Mouse (Mus musculus): ENCODE measurements around the gene Sept5. TPM values are rescaled to one million over a fixed set of nuclear protein-coding genes. Genes with fewer than 3 reads are reported as not detected.

Gene Sept5
- polyA plus RNA-seq (2012; ENCODE audit: low replicate concordance), result 0.23 and 0.30 TPM in 2 replicates

DNA sequence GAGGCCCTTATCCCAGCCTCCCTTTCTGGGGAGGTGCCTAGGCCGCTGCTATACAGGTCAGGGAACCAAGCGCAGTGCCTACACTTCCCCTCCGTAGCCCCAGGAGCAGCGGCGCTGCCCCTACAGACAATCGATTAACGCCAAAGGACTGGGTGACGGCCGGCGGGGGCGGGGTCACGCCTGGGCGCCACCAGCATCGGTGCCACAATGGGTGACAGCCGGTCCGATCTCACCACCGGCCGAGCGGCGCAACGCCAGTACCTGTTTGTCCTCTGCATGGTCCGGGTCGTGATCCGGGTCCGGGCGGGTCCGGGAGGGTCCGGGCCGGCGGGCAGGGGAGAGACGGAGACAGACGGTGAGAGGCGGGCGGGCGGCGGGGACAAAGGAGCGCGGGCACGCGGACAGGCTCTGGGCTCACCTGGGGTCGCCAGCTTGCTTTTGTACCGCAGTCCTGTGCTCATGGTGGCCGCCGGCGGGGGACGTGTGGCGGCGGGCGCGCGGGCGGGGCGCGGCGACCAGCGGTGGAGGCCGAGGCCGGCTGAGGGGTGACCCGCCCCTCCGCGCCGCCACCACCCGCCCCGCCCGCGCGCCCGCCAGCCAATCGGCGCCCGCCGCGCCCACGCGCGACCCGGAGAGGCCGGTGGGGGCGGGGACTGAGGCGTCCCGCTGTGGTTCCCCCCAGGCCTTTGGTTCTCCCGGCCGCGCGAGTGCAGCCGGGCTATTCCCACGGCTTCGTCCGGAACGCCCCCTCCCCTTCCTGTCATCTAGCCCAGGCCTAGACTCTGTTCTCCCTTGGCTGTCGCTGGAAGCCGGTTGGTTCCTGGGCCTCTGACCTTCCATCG, at the start of gene Sept5:
TSS of gene Sept5 (minus strand) at position 565 of the 842 bp plus-strand sequence.

DNA sequence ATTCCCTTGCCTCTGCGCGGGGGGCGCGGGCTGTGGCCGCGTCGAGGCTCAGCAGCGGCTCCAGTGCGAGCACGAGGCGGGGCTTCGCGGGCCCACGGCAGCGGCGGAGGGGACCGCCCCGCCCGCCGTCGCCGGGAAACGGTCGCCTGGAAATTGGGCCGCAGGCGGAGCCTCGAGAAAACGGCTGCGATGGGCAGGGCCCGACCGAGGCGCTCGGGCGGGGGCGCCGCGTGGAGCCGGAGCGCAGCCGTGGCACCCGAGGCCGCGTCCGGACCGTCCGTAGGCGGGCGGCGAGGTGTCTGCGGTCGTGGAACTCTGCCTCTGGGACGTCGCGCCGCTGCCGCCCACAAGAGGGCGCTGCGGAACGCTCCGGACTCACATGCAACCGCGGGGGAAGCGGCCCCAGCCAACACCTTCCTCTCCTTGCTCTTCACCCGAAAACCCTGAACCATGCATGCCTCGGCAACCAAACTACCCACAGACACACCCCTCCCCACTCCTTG, 3.3 kb downstream of the Sept5 start, which contains the start of gene Gm49601:
TSS of gene Gm49601 (minus strand) at position 52 of the 503 bp plus-strand sequence.

DNA sequence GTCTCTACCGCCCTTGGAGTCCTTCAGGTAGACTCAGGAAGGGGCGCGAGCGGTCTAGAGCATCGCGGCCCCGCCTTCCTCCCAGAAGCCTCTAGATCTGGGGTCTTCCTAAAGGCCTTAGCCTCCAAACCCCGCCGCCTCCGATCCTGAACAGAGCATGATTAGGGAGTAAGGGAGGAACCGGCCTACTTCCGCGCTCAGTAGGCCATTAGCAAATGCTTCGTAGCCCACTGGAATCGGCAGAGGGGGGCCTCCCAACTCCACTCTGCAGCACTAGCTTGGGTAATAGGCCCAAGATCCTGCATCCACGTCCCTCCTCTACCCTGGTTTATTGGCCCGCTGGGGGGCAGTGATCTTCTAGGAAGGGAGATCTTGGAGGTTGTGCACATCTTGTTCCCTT, 7.7 kb downstream of the Sept5 start, which contains the start of gene Gp1bb:
TSS of gene Gp1bb (minus strand) at position 385 of the 400 bp plus-strand sequence.

DNA sequence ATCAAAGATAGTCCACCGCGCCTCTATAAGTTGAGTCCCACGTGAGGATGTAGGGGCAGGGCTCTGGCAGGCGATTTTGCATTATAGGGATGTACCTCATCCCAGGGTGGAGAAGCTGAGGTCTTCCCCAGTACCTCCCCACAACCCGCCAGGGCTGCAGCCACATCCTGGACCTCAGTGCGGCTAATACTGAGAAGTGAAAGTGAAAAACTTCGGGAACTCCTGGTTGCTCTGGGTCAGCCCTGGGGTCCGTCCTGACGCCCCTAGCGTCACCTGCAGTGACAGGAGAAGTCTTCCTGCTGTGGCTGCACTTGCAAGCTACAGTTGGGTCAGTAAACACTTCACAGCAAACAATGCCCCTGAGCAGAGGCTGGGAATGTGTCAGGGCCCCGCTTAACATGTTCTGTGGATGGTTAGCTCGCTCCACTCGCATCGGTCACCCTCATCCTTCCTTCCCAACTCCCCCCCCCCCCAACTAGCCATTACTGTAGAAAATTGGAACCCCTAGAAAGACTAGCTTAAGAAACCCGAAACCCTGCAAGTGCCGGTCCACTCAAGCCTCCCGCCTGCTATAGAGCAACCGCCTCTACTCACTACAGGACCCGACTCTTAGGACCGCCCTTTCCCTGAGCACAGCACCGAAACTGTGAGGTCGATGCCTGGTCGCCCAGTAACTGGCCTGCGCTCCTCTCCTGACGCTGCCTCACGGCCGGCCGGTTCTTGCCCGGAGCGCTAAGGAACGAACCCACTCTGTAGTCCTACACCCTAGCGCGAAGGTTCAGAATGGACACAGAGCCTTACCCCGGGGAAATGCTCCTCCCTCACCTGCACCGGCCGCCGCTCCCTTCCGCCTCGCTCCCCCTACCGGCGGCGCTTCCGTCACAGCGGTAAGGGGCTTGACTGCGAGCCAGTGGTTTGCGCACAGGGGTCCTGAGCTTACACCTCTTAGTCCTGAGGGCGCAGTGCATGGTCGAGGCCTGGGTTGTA, 39.7 kb downstream of the Sept5 start, which contains the start of gene Tbx1:
TSS of gene Tbx1 (minus strand) at position 868 of the 987 bp plus-strand sequence.

Other genes with a start within 250 kb of the Sept5 start
- 11.6 and 14.1 TPM in 2 replicates for gene Txnrd2, start 203.6 kb downstream of the Sept5 start, polyA plus RNA-seq (2012; ENCODE audit: low replicate concordance)
- 34.0 and 154 TPM in 2 replicates for gene Comt, start 203.1 kb downstream of the Sept5 start, polyA plus RNA-seq (2012; ENCODE audit: low replicate concordance)
- 18.6 and 20.1 TPM in 2 replicates for gene Gnb1l, start 131.2 kb downstream of the Sept5 start, polyA plus RNA-seq (2012; ENCODE audit: low replicate concordance)
- 2.5 and 4.0 TPM in 2 replicates for gene Rtl10, start 131.1 kb downstream of the Sept5 start, polyA plus RNA-seq (2012; ENCODE audit: low replicate concordance)
- gene Tbx1, start 39.3 kb downstream of the Sept5 start, polyA plus RNA-seq (2012; ENCODE audit: low replicate concordance), result not detected in 2 replicates
- gene Gp1bb, start 7.6 kb downstream of the Sept5 start, polyA plus RNA-seq (2012; ENCODE audit: low replicate concordance), result 3.7 and 15.7 TPM in 2 replicates
- gene Gm49601, start 3.5 kb downstream of the Sept5 start, polyA plus RNA-seq (2012; ENCODE audit: low replicate concordance), result 0.66 TPM in 1 of 2 replicates, not detected in the other
- gene Cldn5, start 146.9 kb upstream of the Sept5 start, polyA plus RNA-seq (2012; ENCODE audit: low replicate concordance), result 4.8 and 13.2 TPM in 2 replicates
- 10.1 and 30.6 TPM in 2 replicates for gene Ufd1, start 181.8 kb upstream of the Sept5 start, polyA plus RNA-seq (2012; ENCODE audit: low replicate concordance)
- gene Cdc45, start 182.0 kb upstream of the Sept5 start, polyA plus RNA-seq (2012; ENCODE audit: low replicate concordance), result 19.7 and 32.4 TPM in 2 replicates
- gene 2510002D24Rik, start 206.6 kb upstream of the Sept5 start, polyA plus RNA-seq (2012; ENCODE audit: low replicate concordance), result 46.2 and 98.5 TPM in 2 replicates
- gene Gm28539, start 206.6 kb upstream of the Sept5 start, polyA plus RNA-seq (2012; ENCODE audit: low replicate concordance), result not detected in 2 replicates
- 12.7 and 17.3 TPM in 2 replicates for gene Mrpl40, start 246.9 kb upstream of the Sept5 start, polyA plus RNA-seq (2012; ENCODE audit: low replicate concordance)
- 39.3 and 39.7 TPM in 2 replicates for gene Hira, start 247.1 kb upstream of the Sept5 start, polyA plus RNA-seq (2012; ENCODE audit: low replicate concordance)